Mouse (Mus musculus): Measurements from ENCODE around the gene Olfr116.

Olfr116 gene

DNA sequence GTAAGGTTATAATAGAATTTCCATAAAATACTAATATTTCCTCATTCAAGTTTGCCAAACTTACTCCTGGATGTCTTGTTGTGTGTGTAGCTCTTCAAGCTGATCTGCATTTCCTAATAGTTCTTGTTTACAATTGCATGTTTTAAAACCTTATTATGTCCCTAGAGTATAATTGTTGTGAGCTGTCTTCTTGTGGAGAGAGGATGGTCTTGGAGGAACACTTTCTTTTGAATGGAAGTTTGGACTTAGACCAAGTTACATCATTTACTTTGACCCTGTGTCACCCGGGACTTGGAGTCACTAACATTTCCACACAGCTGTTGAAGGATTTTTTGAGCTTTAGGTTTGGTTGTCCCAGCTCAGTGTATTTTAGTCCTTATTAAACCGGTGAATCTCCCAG is at the start of gene Olfr116, which contains the start of gene Olfr115:
TSS of gene Olfr116 (minus strand) at position 191 of the 400 bp plus-strand sequence.
TSS of gene Olfr115 (minus strand) at position 101 of the 400 bp plus-strand sequence.
- no peak for DNase-seq (ENCODE audit: low spot score in 2 of 2)

DNA sequence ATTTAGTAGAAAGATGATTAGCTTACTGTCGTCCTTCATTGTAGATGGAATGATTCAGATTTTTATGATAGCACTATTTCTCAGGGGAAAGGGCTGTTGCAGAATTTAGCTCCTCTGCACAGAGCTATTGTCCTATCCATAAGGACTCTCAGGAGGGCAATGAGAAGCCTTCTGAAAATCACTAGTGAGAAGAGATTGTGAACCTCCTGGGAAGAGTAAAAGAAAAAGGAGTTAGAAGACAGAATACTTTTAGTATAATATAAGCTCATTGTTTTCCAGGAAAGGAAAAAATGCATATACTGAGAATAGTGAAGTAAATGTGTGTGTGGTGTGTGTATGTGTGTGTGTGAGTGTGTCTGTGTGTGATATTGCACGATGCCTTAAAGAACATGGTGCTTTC is 39.7 kb upstream of the Olfr116 start, which contains the start of gene Olfr118:
TSS of gene Olfr118 (plus strand) at position 301 of the 400 bp plus-strand sequence.
- no peak for DNase-seq (ENCODE audit: low spot score in 2 of 2)

DNA sequence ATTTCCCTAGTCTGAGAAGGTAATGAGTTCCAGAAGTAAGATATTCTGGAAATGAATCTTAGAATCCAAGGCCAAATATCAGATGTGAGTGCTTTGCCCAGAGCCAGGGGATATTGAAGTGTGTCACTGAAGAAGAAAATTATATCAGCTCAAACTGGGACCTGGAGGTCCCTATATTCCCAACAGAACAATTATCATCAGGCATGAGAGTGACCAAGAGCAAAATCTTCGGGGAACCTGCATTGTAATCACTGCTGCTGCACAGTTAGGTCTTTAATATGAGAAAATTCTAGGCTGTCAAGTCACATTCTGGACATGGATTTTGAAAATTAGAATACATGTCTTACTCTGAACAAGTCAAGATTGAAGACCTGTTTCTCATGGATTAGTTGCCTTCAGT is 36.7 kb upstream of the Olfr116 start, which contains the start of gene Olfr117:
TSS of gene Olfr117 (minus strand) at position 101 of the 400 bp plus-strand sequence.
- no peak for DNase-seq (ENCODE audit: low spot score in 2 of 2)

DNA sequence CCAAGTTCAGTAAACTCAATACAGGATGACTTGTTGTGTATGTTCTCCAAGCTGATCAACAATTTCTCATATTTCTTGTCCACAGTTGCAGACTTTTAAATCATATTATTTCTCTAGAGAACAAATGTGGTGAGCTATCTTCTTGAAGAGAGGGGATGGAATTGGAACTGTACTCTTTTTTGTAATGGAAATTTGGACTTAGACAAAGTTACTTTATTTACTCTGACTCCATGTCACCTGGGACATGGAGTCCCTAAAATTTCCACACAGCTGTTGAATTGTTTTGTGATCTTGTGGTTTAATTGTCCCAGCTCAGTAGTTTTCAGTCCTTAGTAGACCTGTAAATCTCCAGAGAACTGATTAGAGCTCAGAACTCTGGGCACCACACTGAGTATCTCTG is 34.4 kb downstream of the Olfr116 start, which contains the start of gene Olfr114:
TSS of gene Olfr114 (minus strand) at position 101 of the 400 bp plus-strand sequence.
- DNase-seq (ENCODE audit: low spot score in 2 of 2): no peak

DNA sequence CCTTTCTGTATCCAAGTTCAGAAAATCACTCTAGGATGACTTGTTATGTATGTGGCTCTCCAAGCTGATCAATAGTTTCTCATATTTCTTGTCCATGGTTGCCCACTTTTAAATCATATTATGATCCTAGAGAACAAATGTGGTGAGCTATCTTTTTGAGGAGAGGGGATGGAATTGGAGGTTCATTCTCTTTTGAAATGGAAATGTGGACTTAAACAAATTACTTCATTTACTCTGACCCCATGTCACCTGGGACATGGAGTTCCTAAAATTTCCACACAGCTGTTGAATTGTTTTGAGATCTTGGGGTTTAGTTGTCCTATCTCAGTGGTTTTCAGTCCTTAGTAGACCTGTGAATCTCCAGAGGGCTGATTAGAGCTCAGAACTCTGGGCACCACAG is 49.4 kb downstream of the Olfr116 start, which contains the start of gene Olfr113:
TSS of gene Olfr113 (minus strand) at position 101 of the 400 bp plus-strand sequence.
- no peak for DNase-seq (ENCODE audit: low spot score in 2 of 2)
